Mouse (Mus musculus) left cerebral cortex, adult 6 months (tissue): Measurements from ENCODE around the gene Nyap2. TPM values are rescaled to one million over a fixed set of nuclear protein-coding genes. Genes with fewer than 3 reads are reported as not detected.

ENCODE experiments used
- long read RNA-seq, 2 experiments: library from polyadenylated mRNA; unstranded; transcript quantifications; one replicate each; pipeline ENCODE4 v2.0.0; 2019 to 2020
- polyA plus RNA-seq: library from polyadenylated mRNA; unstranded; fragments of <200 nt; fragmentation: Nextera tagmentation; gene quantifications from 2 replicates; pipeline ENCODE4 v1.2.3, GENCODE M21; 2021

Gene Nyap2
- 6.1 and 8.3 TPM in 2 replicates for polyA plus RNA-seq
- long read RNA-seq, experiment 1, full-length matches to known transcripts = 2 of 15 reads
- long read RNA-seq, experiment 1, partial matches to known transcripts = 11 of 15 reads
- long read RNA-seq, experiment 1, other reads (novel, unspliced or antisense) = 2 of 15 reads
- long read RNA-seq, experiment 2, partial matches to known transcripts = 0 of 10 reads
- long read RNA-seq, experiment 2, other reads (novel, unspliced or antisense) = 10 of 10 reads

DNA sequence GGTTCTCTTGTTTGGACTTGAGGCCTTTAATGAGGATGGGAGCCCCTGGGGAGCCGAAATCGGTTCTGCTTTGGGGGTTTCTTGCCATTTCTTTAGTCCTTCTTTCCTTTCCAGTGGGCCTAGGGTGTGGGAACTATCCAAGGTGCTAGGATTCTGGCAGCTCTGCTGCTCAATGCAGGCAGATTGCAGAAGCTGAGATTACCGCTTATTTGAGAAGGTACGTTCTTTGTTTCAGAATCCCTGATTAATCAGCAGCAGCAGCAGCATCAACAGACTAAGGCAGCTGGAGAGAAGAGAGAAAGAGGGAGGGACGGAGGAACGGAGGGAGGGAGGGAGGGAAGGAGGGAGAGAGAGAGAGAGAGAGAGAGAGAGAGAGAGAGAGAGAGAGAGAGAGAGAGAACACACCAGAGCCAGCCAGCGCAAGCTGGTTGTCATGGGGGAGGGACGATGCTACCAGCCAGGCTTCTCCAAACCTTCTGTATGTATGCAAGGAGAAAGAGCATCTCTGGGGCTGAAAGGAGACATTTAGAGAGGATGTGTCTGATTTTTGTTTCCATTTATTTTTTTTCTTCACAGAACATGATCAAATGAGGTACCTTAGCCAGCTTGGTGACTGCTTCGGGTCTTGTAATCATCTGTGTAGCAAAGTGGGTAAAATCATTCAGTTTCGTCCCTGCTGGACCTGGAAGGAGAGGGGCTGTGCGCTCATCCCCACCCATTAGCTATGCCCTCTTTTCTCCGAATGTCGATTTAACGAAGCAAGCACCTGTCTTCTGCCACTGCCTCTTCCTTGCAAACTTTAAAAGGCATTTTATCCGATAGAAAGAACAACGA, at the start of gene Nyap2:
Gene Nyap2, plus strand, starts transcription at position 120 of the 834 bp plus-strand sequence.

